Mouse (Mus musculus) midbrain, postnatal 0 days (tissue): Measurements from ENCODE around the gene Irgm2. TPM values are rescaled to one million over a fixed set of nuclear protein-coding genes. Genes with fewer than 3 reads are reported as not detected.
"Not testable (repeated sequence)": the region's sequence is repeated elsewhere in the genome, so short reads cannot be mapped to it uniquely, and the experiment has no call there.

Experiments
- ATAC-seq: fragments of 200-750 bp; cut with Nextera tagmentation; 2 replicates; pipeline ENCODE4 v1.8.0; 2017; ENCODE audit warnings: moderate number of reproducible peaks, mild to moderate bottlenecking, moderate TSS enrichment, moderate library complexity; ENCODE audit not compliant: low FRiP score
- DNase-seq: peaks from one replicate; pipeline ENCODE4 v3.0.0-alpha.2; 2015; ENCODE audit warnings: low spot score
- H3K27ac ChIP-seq: fragments of 300-500 bp; sonication (generic); 2 replicates; pipeline ENCODE4 v1.5.1; 2014; ENCODE audit warnings: low read depth, mild to moderate bottlenecking, low read length, mixed read lengths
- H3K27me3 ChIP-seq: fragments of 300-500 bp; sonication (generic); 2 replicates; pipeline ENCODE4 v1.6.1; 2014; ENCODE audit warnings: low read length, control low read depth, mixed read lengths; ENCODE audit not compliant: insufficient read depth
- H3K36me3 ChIP-seq: fragments of 300-500 bp; sonication (generic); 2 replicates; pipeline ENCODE4 v1.6.1; 2014; ENCODE audit warnings: low read length, control low read depth, mixed read lengths; ENCODE audit not compliant: insufficient read depth
- H3K4me1 ChIP-seq: fragments of 300-500 bp; sonication (generic); 2 replicates; pipeline ENCODE4 v1.6.1; 2014; ENCODE audit warnings: mild to moderate bottlenecking, control low read depth, antibody characterized with exemption, low read length, mixed read lengths; ENCODE audit not compliant: insufficient read depth
- H3K4me2 ChIP-seq: fragments of 300-500 bp; sonication (generic); 2 replicates; pipeline ENCODE4 v1.6.1; 2014; ENCODE audit warnings: low read depth, mild to moderate bottlenecking, low read length, mixed read lengths; ENCODE audit not compliant: poor library complexity, severe bottlenecking
- H3K4me3 ChIP-seq: fragments of 300-500 bp; sonication (generic); 2 replicates; pipeline ENCODE4 v1.5.1; 2014; ENCODE audit warnings: low read depth, mild to moderate bottlenecking, low read length, moderate library complexity
- H3K9ac ChIP-seq: fragments of 300-500 bp; sonication (generic); replicated peaks from 2 replicates; pipeline ENCODE4 v1.6.1; 2014; ENCODE audit warnings: mild to moderate bottlenecking, low read length, moderate library complexity, mixed read lengths; ENCODE audit not compliant: poor library complexity, severe bottlenecking
- H3K9me3 ChIP-seq: fragments of 300-500 bp; sonication (generic); 2 replicates; pipeline ENCODE4 v1.6.1; 2016; ENCODE audit warnings: low read length, control low read depth
- CTCF ChIP-seq: IDR thresholded peaks from 2 replicates; pipeline ENCODE4 v1.5.1; 2016; ENCODE audit warnings: antibody characterized with exemption, mild to moderate bottlenecking
- WGBS: fragments of 180-500 bp; shearing (Covaris S2); extraction: QIAGEN DNeasy Blood & Tissue Kit; methylation state at CpG from one replicate; pipeline ENCODE4 v1.1.7; 2014; 5-methylcytosine and 5-hydroxymethylcytosine counted together
- polyA plus RNA-seq: library from polyadenylated mRNA; unstranded; fragments of >200 nt; fragmentation: Nextera tagmentation; extraction: Ambion mirVana; gene quantifications from 2 replicates; pipeline ENCODE4 v1.2.1, GENCODE M21; 2015
- total RNA-seq: library from RNA; depleted of rRNA; stranded (reverse); fragments of >200 nt; gene quantifications from 2 replicates; pipeline ENCODE4 v1.2.3, GENCODE M21; 2014

Irgm2 gene
- total and polyA plus RNA-seq, 2 experiments from 2014 or later = 0.67 to 0.77 TPM

DNA sequence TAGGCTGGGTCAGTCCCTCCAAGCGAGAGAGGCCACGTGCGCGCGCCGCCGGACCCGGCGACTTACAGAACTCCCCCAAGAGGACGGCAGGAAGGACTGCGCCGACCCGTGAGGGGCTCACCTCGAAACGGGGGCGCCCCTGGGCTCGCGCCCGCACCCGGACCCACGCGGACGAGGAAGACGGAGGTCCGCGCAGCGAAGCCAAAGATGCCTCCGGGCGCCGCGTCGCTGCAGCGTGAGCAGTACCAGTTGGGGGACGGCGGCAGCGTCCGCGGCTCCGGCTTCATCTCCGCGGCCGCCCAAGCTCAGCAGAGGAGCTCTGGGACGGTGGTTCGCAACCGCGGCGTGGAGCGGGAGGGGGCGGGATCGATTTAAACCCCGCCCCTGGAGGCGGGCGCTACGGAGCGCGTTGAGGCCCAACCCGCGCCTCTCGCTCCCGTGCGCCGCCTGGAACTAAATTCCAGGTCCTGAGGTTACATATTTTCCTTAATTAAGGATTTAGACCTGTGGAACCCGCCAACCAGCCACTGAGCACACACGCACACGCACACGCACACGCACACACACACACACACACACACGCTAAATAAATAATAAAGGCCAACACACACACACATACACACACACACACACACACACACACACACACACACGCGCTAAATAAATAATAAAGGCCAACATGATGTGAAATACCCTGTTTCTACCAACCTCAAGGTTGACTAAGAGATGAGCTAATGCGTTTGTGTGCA is 31.1 kb upstream of the Irgm2 start, which contains the start of gene Gemin5:
Gemin5 (minus strand) TSS at position 373 of the 749 bp plus-strand sequence.
- DNase-seq = peak; percentile 90
- H3K9me3 ChIP-seq = no peaks in the 10 kb centered on the region
- 1% methylated on average over 70 of the region's 71 CpGs for WGBS
- peak within 1 kb of the TSS; percentile 65 for H3K9ac ChIP-seq
- peak; percentile 87 for ATAC-seq
- no peaks in the 10 kb centered on the region for H3K27me3 ChIP-seq
- peak within 1 kb of the TSS; percentile 91 for H3K4me3 ChIP-seq
- H3K4me2 ChIP-seq = peak within 1 kb of the TSS; percentile 75
- no peaks in the 10 kb centered on the region for H3K4me1 ChIP-seq
- H3K27ac ChIP-seq = peak within 1 kb of the TSS; percentile 51; the same call in 1 of the 2 replicates
- peak; percentile 46 for TF ChIP-seq CTCF
- peaks cover 13% of the 10 kb centered on the region; the same call in 1 of the 2 replicates for H3K36me3 ChIP-seq

DNA sequence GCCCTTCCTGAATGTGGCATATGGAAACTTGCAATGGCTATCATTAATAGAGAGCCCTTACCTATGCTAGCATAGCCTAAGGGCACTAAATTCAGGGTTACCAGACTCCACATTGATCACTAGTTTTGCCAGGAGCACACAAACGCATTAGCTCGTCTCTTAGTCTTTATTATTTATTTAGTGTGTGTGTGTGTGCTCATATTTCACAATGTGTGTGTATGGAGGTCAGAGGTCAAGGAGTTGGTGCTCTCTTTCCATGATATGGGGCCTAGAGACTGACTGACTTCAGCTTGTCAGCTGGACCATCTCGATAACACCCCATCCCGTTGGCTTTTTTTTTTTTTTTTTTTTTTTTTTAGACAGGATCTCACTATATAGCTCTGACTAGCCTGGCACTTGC is 29.8 kb upstream of the Irgm2 start:
- H3K4me2 ChIP-seq = no peak overlapping the region
- H3K27me3 ChIP-seq = no peaks in the 10 kb centered on the region
- no peak overlapping the region for H3K27ac ChIP-seq
- H3K9ac ChIP-seq = no peak overlapping the region
- DNase-seq = no peak
- H3K9me3 ChIP-seq = no peaks in the 10 kb centered on the region
- ATAC-seq = no peak
- H3K4me1 ChIP-seq = no peaks in the 10 kb centered on the region
- peaks cover 12% of the 10 kb centered on the region; the same call in 1 of the 2 replicates for H3K36me3 ChIP-seq
- WGBS = 91% methylated on average over 4 of the region's 4 CpGs
- TF ChIP-seq CTCF = no peak
- no peak overlapping the region for H3K4me3 ChIP-seq

DNA sequence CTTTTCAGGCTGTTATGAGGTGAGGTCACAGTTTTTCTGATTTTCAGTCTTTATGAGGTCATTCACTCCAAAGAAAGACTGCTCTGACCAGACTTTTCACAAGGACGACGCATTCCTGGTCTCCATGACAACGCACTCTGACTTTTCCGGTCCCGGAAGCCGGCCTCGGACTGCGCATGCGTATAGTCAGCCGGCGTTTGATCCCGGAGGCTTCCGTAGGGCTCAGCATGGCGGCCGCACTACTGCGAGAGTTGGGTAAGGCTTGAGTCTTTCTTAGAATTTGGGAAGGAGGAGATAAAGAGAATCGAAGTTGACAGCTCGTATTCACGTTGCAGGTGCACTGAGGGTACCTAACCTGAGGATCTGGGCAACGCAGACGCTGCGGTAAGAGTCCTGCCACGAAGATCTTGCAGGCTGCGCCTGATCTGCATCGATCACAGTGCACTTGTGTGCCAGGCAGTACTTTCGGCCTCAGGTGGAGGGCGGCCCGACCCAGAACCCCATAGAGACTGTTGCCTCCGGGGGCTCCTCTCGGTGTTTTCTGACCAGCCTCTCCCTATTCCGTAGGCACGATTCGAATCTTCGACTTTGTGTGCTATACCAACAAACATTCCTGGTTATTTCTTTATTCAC is 27.8 kb upstream of the Irgm2 start, which contains the start of gene Mrpl22:
Mrpl22 (plus strand) TSS at position 203 of the 633 bp plus-strand sequence.
- DNase-seq = peak; percentile 97
- H3K9me3 ChIP-seq = no peaks in the 10 kb centered on the region
- peak within 1 kb of the TSS; percentile 74 for H3K27ac ChIP-seq
- peak; percentile 83 for ATAC-seq
- H3K4me2 ChIP-seq = peak within 1 kb of the TSS; percentile 69
- H3K4me3 ChIP-seq = peak within 1 kb of the TSS; percentile 67
- peaks cover 18% of the 10 kb centered on the region for H3K36me3 ChIP-seq
- peak within 1 kb of the TSS; percentile 74 for H3K9ac ChIP-seq
- no peaks in the 10 kb centered on the region for H3K27me3 ChIP-seq
- WGBS = 1% methylated on average over 34 of the region's 34 CpGs
- H3K4me1 ChIP-seq = no peaks in the 10 kb centered on the region
- TF ChIP-seq CTCF = no peak

DNA sequence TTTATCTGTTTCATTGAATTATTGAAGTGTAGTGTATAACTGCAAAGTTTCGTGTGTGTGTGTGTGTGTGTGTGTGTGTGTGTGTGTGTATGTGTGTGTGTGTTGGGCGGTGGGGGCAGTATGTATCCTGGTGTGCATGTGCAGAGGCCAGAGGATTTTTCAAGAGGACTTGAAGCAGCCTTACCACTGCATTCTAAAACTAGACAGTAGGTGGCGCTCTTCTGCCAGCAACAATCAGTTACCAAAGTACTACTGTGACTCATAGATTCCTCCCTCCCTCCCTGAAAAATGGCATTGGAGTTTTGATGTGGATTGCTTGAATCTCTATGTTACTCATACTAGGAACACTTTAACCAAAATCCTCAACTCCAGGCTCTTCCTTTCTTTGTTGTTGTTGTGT is 19.9 kb upstream of the Irgm2 start:
- peaks cover 36% of the 10 kb centered on the region for H3K36me3 ChIP-seq
- peak; percentile 63; the same call in 1 of the 2 replicates for ATAC-seq
- H3K27me3 ChIP-seq = no peaks in the 10 kb centered on the region
- H3K27ac ChIP-seq = no peak overlapping the region
- H3K4me3 ChIP-seq = no peak overlapping the region
- WGBS = 27% methylated on average over 3 of the region's 3 CpGs
- TF ChIP-seq CTCF = peak; percentile 91
- no peak overlapping the region for H3K9ac ChIP-seq
- H3K4me2 ChIP-seq = no peak overlapping the region
- no peaks in the 10 kb centered on the region for H3K4me1 ChIP-seq
- no peaks in the 10 kb centered on the region for H3K9me3 ChIP-seq
- peak; percentile 91 for DNase-seq

DNA sequence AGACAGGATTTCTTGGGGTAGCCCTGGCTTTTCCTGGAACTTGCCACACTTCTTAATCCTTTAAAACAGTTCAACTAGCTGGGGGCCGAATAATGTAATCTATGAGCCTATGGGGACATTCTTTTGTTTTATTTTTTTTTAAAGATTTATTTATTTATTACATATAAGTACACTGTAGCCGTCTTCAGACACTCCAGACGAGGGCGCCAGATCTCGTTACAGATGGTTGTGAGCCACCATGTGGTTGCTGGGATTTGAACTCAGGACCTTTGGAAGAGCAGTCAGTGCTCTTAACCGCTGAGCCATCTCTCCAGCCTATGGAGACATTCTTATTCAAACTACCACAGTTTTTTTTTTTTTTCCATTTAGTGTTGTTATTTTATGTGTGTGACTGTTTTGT is 19.4 kb upstream of the Irgm2 start:
- H3K4me1 ChIP-seq, H3K4me3 ChIP-seq, H3K27me3 ChIP-seq, ATAC-seq, H3K4me2 ChIP-seq, H3K9me3 ChIP-seq, DNase-seq, H3K27ac ChIP-seq, H3K9ac ChIP-seq: not testable (repeated sequence)
- 94% methylated on average over 6 of the region's 6 CpGs for WGBS
- peaks cover 34% of the 10 kb centered on the region for H3K36me3 ChIP-seq

DNA sequence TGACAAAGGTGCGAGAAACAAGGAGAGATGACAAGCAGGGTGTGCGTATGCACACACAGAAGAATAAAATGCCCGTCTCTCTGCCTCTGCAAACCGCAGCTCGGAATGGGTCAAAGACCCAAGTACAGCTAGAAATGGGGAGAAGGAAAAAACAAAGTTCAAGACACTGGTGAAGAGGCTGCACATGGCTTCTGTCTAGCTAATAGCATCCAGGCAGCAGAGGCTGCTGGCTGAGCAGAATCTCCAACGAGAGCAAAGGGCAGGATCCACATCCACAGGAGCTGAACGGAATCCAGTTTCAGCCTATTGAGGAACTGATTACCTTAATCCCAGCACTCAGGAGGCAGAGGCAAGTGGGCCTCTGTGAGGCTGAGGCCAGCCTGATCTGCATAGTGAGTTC is 18.7 kb upstream of the Irgm2 start:
- no peak overlapping the region for H3K9ac ChIP-seq
- DNase-seq = no peak
- H3K36me3 ChIP-seq = peaks cover 28% of the 10 kb centered on the region
- WGBS = 92% methylated on average over 7 of the region's 7 CpGs
- TF ChIP-seq CTCF = no peak
- H3K9me3 ChIP-seq = no peaks in the 10 kb centered on the region
- no peak overlapping the region for H3K4me3 ChIP-seq
- H3K27me3 ChIP-seq = no peaks in the 10 kb centered on the region
- H3K4me1 ChIP-seq = no peaks in the 10 kb centered on the region
- H3K4me2 ChIP-seq = no peak overlapping the region
- ATAC-seq = no peak
- no peak overlapping the region for H3K27ac ChIP-seq
